Mouse (Mus musculus): Measurements from ENCODE around the gene Alkbh2. TPM values are rescaled to one million over a fixed set of nuclear protein-coding genes. Genes with fewer than 3 reads are reported as not detected.
A peak's percentile ranks its signal among the peaks of the same experiment; 100 is the strongest.

Gene Alkbh2
- polyA plus RNA-seq, 1 experiment from 2014 or later, result 13.8 TPM

DNA sequence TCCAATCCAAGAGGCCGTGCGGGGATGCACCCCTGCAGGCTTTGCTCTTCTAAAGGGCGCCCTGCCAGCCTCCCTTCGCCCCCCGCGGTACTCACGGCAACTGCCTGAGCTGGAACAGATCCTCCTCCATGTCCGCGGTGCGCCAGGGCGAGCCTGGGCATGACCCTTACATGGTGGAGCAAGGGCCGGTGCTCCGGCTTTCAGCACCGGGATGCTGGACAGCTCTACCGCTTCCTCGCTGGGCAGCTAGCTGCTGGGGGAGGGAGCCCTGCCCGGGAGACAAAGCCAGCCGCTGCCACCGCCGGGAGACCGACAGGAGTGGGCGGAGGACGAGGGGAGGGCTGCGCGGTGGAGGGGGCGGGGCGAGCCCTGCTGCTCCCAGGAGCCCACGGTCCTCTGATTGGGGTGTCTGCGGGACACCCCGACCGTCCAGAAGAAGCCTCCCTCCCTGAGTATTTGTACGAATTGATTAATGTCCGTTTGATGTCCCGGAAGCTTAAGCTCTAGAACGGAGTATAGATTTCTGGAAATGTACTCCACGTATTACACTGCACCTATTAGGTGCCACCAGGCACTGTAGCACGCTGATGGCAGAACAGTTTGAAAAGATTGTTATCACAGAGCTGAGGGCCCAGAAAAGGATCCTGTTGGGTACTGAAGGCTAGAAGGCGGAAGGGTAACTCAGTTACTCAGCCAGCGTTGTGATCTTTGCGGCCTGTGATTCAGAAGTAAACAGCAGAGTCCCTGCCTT lies 36.8 kb downstream of the Alkbh2 start, which contains the start of gene Svop:
Gene Svop (minus strand): TSS at position 514 of the 751 bp plus-strand sequence.
- DNase-seq (ENCODE audit: low spot score, missing footprints), result peak; percentile 93
- peaks cover 3% of the 10 kb centered on the region for H3K4me1 ChIP-seq (ENCODE audit: control insufficient read depth, insufficient read depth, low read length)
- H3K4me3 ChIP-seq (ENCODE audit: low read depth, low read length), result peak within 1 kb of the TSS; percentile 49
- H3K27ac ChIP-seq (ENCODE audit: low read depth, low read length), result peak within 1 kb of the TSS; percentile 58
- WGBS, result 2% methylated on average over 40 of the region's 40 CpGs
- ATAC-seq (ENCODE audit: low FRiP score), result peak; percentile 82
- H3K27me3 ChIP-seq (ENCODE audit: control insufficient read depth, insufficient read depth, low read length), result no peaks in the 10 kb centered on the region
- H3K9me3 ChIP-seq (ENCODE audit: control insufficient read depth, low read length), result no peaks in the 10 kb centered on the region
- peak within 1 kb of the TSS; percentile 44 for H3K4me2 ChIP-seq
- peak within 1 kb of the TSS; percentile 72 for H3K9ac ChIP-seq (ENCODE audit: low read length)
- H3K36me3 ChIP-seq (ENCODE audit: control insufficient read depth, insufficient read depth, low read length), result no peaks in the 10 kb centered on the region

DNA sequence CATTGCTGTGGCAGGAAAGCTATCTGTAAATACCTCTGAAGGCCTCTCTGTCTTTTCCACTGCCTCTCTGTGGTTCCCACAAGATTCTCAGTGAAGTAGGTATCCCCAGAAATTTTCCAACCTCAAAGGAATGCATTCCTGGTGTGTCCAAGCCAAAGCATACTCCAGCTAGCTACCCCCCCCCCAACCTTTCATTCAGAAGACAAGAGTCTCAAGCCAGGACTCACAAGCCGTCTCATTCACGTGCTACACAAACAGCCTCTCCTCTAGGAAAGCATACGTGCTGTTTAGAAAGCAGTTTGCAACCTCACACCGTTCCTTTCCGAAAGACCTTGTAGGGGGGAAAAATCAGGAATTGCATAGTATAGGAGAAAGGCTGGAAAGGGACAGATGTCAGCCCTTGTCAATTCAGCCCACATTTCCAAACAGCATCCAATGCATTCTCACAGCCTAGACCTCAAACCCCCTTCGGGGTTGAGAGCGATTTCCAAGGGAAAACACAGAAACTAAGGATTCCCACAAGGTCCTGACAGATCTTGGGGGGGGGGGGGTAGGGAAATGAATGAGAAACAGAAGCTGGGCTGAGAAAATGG lies 37.5 kb downstream of the Alkbh2 start:
- H3K9me3 ChIP-seq (ENCODE audit: control insufficient read depth, low read length), result no peaks in the 10 kb centered on the region
- 14% methylated on average over 7 of the region's 7 CpGs for WGBS
- DNase-seq (ENCODE audit: low spot score, missing footprints), result no peak
- H3K9ac ChIP-seq (ENCODE audit: low read length), result peak overlapping the region; percentile 72
- no peaks in the 10 kb centered on the region for H3K27me3 ChIP-seq (ENCODE audit: control insufficient read depth, insufficient read depth, low read length)
- peak overlapping the region; percentile 44 for H3K4me2 ChIP-seq
- peak overlapping the region; percentile 58 for H3K27ac ChIP-seq (ENCODE audit: low read depth, low read length)
- H3K4me1 ChIP-seq (ENCODE audit: control insufficient read depth, insufficient read depth, low read length), result peaks cover 3% of the 10 kb centered on the region
- H3K36me3 ChIP-seq (ENCODE audit: control insufficient read depth, insufficient read depth, low read length), result no peaks in the 10 kb centered on the region
- ATAC-seq (ENCODE audit: low FRiP score), result no peak
- H3K4me3 ChIP-seq (ENCODE audit: low read depth, low read length), result peak overlapping the region; percentile 49

DNA sequence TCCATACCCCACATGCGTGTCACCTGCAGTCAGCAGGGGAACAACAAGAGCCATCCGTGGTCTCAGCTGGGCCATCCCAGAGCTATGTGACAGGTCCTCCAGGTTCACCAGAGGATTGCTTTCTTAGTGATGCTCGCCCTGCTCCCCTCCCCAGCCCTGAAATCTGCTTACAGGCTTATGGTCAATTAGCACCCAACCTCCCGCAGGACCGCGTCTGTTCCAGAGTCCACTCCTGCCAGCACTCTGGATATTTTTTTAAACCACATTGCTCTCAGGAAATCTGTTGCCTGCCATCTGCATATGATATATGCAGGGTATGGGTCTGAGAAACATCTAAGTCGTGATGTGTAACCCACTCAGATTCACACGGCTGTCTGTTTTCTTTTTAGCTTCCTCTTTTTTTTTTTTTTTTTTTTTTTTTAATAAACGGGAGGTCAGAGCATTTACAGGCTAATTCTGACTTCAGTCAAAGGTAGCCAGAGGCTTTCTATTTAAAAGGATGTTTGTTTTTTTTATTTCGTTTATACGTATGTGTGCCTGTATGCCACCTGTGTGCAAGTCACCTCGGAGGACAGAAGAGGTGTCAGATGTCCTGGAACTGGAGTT lies 40.0 kb downstream of the Alkbh2 start:
- Histone ChIP-seq H3K4me2 (no peak overlapping the region), H3K27me3 (ENCODE audit: control insufficient read depth, insufficient read depth, low read length) (no peaks in the 10 kb centered on the region), H3K4me3 (ENCODE audit: low read depth, low read length) (no peak overlapping the region), H3K36me3 (ENCODE audit: control insufficient read depth, insufficient read depth, low read length) (no peaks in the 10 kb centered on the region), H3K4me1 (ENCODE audit: control insufficient read depth, insufficient read depth, low read length) (peaks cover 3% of the 10 kb centered on the region), H3K9ac (ENCODE audit: low read length) (no peak overlapping the region), H3K27ac (ENCODE audit: low read depth, low read length) (no peak overlapping the region), H3K9me3 (ENCODE audit: control insufficient read depth, low read length) (no peaks in the 10 kb centered on the region)
- ATAC-seq (ENCODE audit: low FRiP score) (no peak), DNase-seq (ENCODE audit: low spot score, missing footprints) (no peak)
- WGBS, result 78% methylated on average over 12 of the region's 12 CpGs

DNA sequence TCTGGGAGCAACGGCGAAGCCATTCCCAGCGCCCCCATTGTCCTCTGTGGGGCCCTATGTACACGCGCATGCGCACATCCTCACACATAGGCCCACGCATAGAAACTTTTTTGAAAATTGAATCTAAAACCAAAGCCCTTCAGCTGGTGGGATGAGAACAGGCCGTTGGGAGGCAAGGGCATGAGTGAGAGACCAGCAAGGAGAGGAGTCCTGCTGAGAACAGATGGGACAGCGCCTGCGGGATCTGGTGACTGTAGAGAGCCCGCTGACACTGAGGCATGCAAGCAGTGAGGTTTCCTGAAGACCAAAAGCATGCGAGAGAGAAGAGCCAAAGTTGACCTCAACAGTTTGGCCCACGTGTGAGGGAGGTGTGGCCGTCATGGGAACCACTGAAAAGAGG lies 42.5 kb downstream of the Alkbh2 start:
- Histone ChIP-seq H3K4me3 (ENCODE audit: low read depth, low read length) (no peak overlapping the region), H3K36me3 (ENCODE audit: control insufficient read depth, insufficient read depth, low read length) (no peaks in the 10 kb centered on the region), H3K9ac (ENCODE audit: low read length) (no peak overlapping the region), H3K4me2 (no peak overlapping the region), H3K27ac (ENCODE audit: low read depth, low read length) (no peak overlapping the region), H3K9me3 (ENCODE audit: control insufficient read depth, low read length) (no peaks in the 10 kb centered on the region), H3K27me3 (ENCODE audit: control insufficient read depth, insufficient read depth, low read length) (no peaks in the 10 kb centered on the region), H3K4me1 (ENCODE audit: control insufficient read depth, insufficient read depth, low read length) (no peaks in the 10 kb centered on the region)
- DNase-seq (ENCODE audit: low spot score, missing footprints) (peak; percentile 45), ATAC-seq (ENCODE audit: low FRiP score) (no peak)
- 87% methylated on average over 14 of the region's 14 CpGs for WGBS

DNA sequence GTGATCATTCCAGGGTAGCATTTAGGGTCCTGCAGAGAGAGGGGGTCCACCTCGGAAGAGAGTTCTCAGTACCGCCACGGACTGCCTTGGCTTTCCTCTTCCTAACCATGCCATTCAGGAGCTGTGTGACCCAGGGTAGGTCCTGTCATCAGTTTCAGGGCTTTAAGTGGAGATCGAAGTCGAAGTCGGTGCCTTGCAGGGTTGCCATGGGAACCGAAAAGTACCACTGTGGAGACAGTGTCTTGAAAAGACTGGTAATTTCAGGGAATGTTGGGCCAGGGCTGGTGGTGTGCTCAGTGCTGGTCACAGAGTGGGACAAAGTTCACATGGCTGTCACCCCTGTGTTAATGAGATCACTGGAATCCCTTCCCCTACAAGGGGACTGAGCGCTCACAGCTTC lies 51.0 kb downstream of the Alkbh2 start:
- Histone ChIP-seq H3K9ac (ENCODE audit: low read length) (no peak overlapping the region), H3K4me3 (ENCODE audit: low read depth, low read length) (no peak overlapping the region), H3K4me1 (ENCODE audit: control insufficient read depth, insufficient read depth, low read length) (peaks cover 3% of the 10 kb centered on the region), H3K27me3 (ENCODE audit: control insufficient read depth, insufficient read depth, low read length) (no peaks in the 10 kb centered on the region), H3K36me3 (ENCODE audit: control insufficient read depth, insufficient read depth, low read length) (no peaks in the 10 kb centered on the region), H3K9me3 (ENCODE audit: control insufficient read depth, low read length) (no peaks in the 10 kb centered on the region), H3K27ac (ENCODE audit: low read depth, low read length) (no peak overlapping the region), H3K4me2 (no peak overlapping the region)
- WGBS, result 52% methylated on average over 8 of the region's 8 CpGs
- DNase-seq (ENCODE audit: low spot score, missing footprints), result peak; percentile 81
- ATAC-seq (ENCODE audit: low FRiP score), result no peak

Other genes with a start within 250 kb of the Alkbh2 start
- gene Coro1c, start 219.5 kb downstream of the Alkbh2 start, polyA plus RNA-seq (2014; fragmentation: Nextera tagmentation; extraction: Ambion mirVana), result 201 and 205 TPM in 2 replicates
- gene Ssh1, start 134.3 kb downstream of the Alkbh2 start, polyA plus RNA-seq (2014; fragmentation: Nextera tagmentation; extraction: Ambion mirVana), result 18.8 and 20.8 TPM in 2 replicates
- not detected in 2 replicates for gene Dao, start 124.5 kb downstream of the Alkbh2 start, polyA plus RNA-seq (2014; fragmentation: Nextera tagmentation; extraction: Ambion mirVana)
- 9.8 and 11.0 TPM in 2 replicates for gene Usp30, start 62.8 kb downstream of the Alkbh2 start, polyA plus RNA-seq (2014; fragmentation: Nextera tagmentation; extraction: Ambion mirVana)
- gene Svop, start 36.6 kb downstream of the Alkbh2 start, polyA plus RNA-seq (2014; fragmentation: Nextera tagmentation; extraction: Ambion mirVana), result 21.2 TPM in 2 replicates
- gene Ung, start 2.2 kb upstream of the Alkbh2 start, polyA plus RNA-seq (2014; fragmentation: Nextera tagmentation; extraction: Ambion mirVana), result 30.0 and 35.1 TPM in 2 replicates
- 1.6 and 1.7 TPM in 2 replicates for gene Acacb, start 18.3 kb upstream of the Alkbh2 start, polyA plus RNA-seq (2014; fragmentation: Nextera tagmentation; extraction: Ambion mirVana)
- 6.5 and 6.9 TPM in 2 replicates for gene Foxn4, start 145.6 kb upstream of the Alkbh2 start, polyA plus RNA-seq (2014; fragmentation: Nextera tagmentation; extraction: Ambion mirVana)
- 0.45 and 0.66 TPM in 2 replicates for gene Myo1h, start 160.9 kb upstream of the Alkbh2 start, polyA plus RNA-seq (2014; fragmentation: Nextera tagmentation; extraction: Ambion mirVana)

Data from midbrain, embryonic 11.5 days (tissue).